Mouse (Mus musculus) C2C12 (cell line): ENCODE measurements at regions not wholly inside any gene's neighbourhood (a gene's known extent, or its start where the extent isn't known, plus 50 kb on each side); places are given as distances from the start of the nearest gene placed in this dataset.
A peak's percentile ranks its signal among the peaks of the same experiment; 100 is the strongest.

Experiments
- H3K27me3 ChIP-seq: one replicate; pipeline ENCODE4 v1.6.1; 2011; ENCODE audit not compliant: control insufficient read depth, insufficient read depth, insufficient read length
- H3K36me3 ChIP-seq: one replicate; pipeline ENCODE4 v1.6.1; 2011; ENCODE audit not compliant: control insufficient read depth, insufficient read depth
- H3K4me3 ChIP-seq: one replicate; pipeline ENCODE4 v1.5.1; 2011; ENCODE audit warnings: mild to moderate bottlenecking, control low read depth; ENCODE audit not compliant: poor library complexity, insufficient read depth, severe bottlenecking
- H3K79me2 ChIP-seq: one replicate; pipeline ENCODE4 v1.6.1; 2011; ENCODE audit not compliant: control insufficient read depth, insufficient read depth
- H3K79me3 ChIP-seq: one replicate; pipeline ENCODE4 v1.6.1; 2011; ENCODE audit warnings: low read depth, control low read depth
- H3ac ChIP-seq: one replicate; pipeline ENCODE3; 2011; ENCODE audit warnings: low read depth; ENCODE audit not compliant: control insufficient read depth, insufficient read length
- CEBPB ChIP-seq: IDR thresholded peaks from one replicate; pipeline ENCODE4 v1.6.1; 2011; ENCODE audit warnings: low read depth, mild to moderate bottlenecking, control low read depth, moderate library complexity
- CTCF ChIP-seq: IDR thresholded peaks from one replicate; pipeline ENCODE4 v1.5.1; 2011; ENCODE audit not compliant: control insufficient read depth, insufficient read depth, insufficient read length
- FOSL1 ChIP-seq: IDR thresholded peaks from one replicate; pipeline ENCODE4 v1.8.0; 2011; ENCODE audit warnings: mild to moderate bottlenecking, low read length; ENCODE audit not compliant: poor library complexity, insufficient read depth, severe bottlenecking
- MAX ChIP-seq: IDR thresholded peaks from one replicate; pipeline ENCODE4 v1.6.1; 2011; ENCODE audit warnings: mild to moderate bottlenecking, control low read depth
- MYOD1 ChIP-seq: IDR thresholded peaks from one replicate; pipeline ENCODE4 v1.6.1; 2011; ENCODE audit warnings: low read depth; ENCODE audit not compliant: control insufficient read depth, insufficient read length
- MYOG ChIP-seq: IDR thresholded peaks from one replicate; pipeline ENCODE4 v1.6.1; 2011; ENCODE audit not compliant: control insufficient read depth, insufficient read length; ENCODE audit errors: extremely low read depth
- USF1 ChIP-seq: IDR thresholded peaks from one replicate; pipeline ENCODE4 v1.6.1; 2011; ENCODE audit warnings: low read depth, mild to moderate bottlenecking, control low read depth, moderate library complexity

GRCm38 (mm10) chr3:101691937-101692604 lies 87.6 kb upstream of the Atp1a1 start:
- Histone ChIP-seq H3K4me3 (no peak overlapping the region), H3K27me3 (no peaks in the 10 kb centered on the region), H3ac (no peak overlapping the region), H3K79me3 (no peaks in the 10 kb centered on the region), H3K79me2 (no peaks in the 10 kb centered on the region), H3K36me3 (no peaks in the 10 kb centered on the region)
- TF ChIP-seq USF1 (no peak), MYOD1 (peak; percentile 16)

DNA sequence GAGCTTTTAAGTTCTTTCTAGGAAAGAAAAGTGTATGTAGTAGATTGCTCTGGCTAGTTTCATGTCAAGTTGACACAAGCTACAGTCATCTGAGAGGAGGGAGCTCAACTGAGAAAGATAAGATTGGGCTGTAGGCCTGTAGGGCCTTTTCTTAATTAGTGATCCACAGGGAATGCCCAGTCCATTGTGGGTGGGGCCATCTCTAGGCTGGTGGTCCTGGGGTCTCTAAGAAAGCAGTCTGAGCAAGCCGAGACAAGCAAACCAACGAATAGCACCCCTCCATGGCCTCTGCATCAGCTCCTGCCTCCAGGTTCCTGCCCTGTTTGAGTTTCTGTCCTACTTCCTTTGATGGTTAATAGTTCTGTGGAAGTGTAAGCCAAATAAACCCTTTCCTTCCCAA lies 86.3 kb upstream of the Atp1a1 start:
- H3K4me3 ChIP-seq = no peak overlapping the region
- H3K27me3 ChIP-seq = no peaks in the 10 kb centered on the region
- H3K79me3 ChIP-seq = no peaks in the 10 kb centered on the region
- TF ChIP-seq MAX (no peak), CTCF (no peak), USF1 (no peak), FOSL1 (no peak), MYOD1 (no peak), MYOG (no peak), CEBPB (no peak)
- no peaks in the 10 kb centered on the region for H3K79me2 ChIP-seq
- H3ac ChIP-seq = no peak overlapping the region
- H3K36me3 ChIP-seq = no peaks in the 10 kb centered on the region

- Histone ChIP-seq H3ac (no peak overlapping the region), H3K4me3 (no peak overlapping the region), H3K79me3 (no peaks in the 10 kb centered on the region), H3K36me3 (no peaks in the 10 kb centered on the region), H3K79me2 (no peaks in the 10 kb centered on the region), H3K27me3 (no peaks in the 10 kb centered on the region)
- TF ChIP-seq CEBPB (no peak), CTCF (no peak), MYOG (no peak), FOSL1 (no peak), MAX (no peak)
Measured at GRCm38 (mm10) chr3:101690222-101690621, 85.7 kb upstream of the Atp1a1 start.

GRCm38 (mm10) chr3:101685203-101685602 lies 80.7 kb upstream of the Atp1a1 start:
- Histone ChIP-seq H3K79me3 (no peaks in the 10 kb centered on the region), H3K4me3 (no peak overlapping the region), H3K79me2 (no peaks in the 10 kb centered on the region), H3K36me3 (no peaks in the 10 kb centered on the region), H3K27me3 (no peaks in the 10 kb centered on the region), H3ac (no peak overlapping the region)
- TF ChIP-seq CTCF (no peak), USF1 (no peak), MAX (no peak)

GRCm38 (mm10) chr3:101672943-101673342 lies 68.5 kb upstream of the Atp1a1 start:
- Histone ChIP-seq H3ac (no peak overlapping the region), H3K79me2 (no peaks in the 10 kb centered on the region), H3K4me3 (no peak overlapping the region), H3K36me3 (no peaks in the 10 kb centered on the region), H3K79me3 (no peaks in the 10 kb centered on the region), H3K27me3 (peaks cover 5% of the 10 kb centered on the region)
- TF ChIP-seq MYOG = no peak

DNA sequence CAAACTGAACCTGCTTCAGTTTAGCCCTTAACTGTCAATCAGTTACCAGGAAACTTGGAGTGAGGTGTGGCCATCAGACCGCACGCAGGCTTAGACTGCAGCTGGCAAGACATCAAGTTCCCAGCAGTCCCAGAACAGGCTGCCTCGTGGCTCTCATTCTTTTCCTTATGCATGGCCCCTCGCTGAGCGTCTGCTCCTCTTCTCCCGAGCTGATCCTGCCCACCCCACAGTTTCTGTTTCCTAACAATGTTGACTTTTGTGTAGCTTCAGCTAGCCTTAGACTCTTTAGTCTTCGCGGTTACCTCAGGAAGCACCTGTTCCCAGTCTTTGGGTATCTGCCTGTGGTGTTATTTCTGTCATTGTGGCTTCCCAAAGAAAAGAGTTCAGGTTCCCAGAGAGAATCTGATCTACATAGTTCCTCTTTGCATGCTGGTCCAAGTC lies 66.1 kb upstream of the Atp1a1 start:
- Histone ChIP-seq H3K4me3 (no peak overlapping the region), H3K79me2 (no peaks in the 10 kb centered on the region), H3K79me3 (no peaks in the 10 kb centered on the region), H3ac (no peak overlapping the region), H3K36me3 (no peaks in the 10 kb centered on the region), H3K27me3 (no peaks in the 10 kb centered on the region)
- TF ChIP-seq MYOD1 (no peak), MAX (no peak), CEBPB (no peak), MYOG (no peak), CTCF (no peak), FOSL1 (no peak), USF1 (no peak)
